Mouse (Mus musculus): ENCODE results near the gene Slc46a1.
A peak's percentile ranks its signal among the peaks of the same experiment; 100 is the strongest.

Slc46a1 gene

GRCm38 (mm10) chr11:78505430-78505829 lies 39.9 kb downstream of the Slc46a1 start:
- no peak for DNase-seq

GRCm38 (mm10) chr11:78509148-78509547 lies 43.7 kb downstream of the Slc46a1 start:
- DNase-seq = peak; percentile 46 to 52

- DNase-seq = peak; percentile 93 to 96
Measured at GRCm38 (mm10) chr11:78512025-78512957, 46.8 kb downstream of the Slc46a1 start, which contains the start of the genes Tmem199 and Poldip2. TSS of gene Tmem199 (minus strand) at chr11:78512172. TSS of gene Poldip2 (plus strand) at chr11:78512193.

- no peak for DNase-seq
Measured at GRCm38 (mm10) chr11:78513106-78513790, 47.8 kb downstream of the Slc46a1 start.

GRCm38 (mm10) chr11:78515549-78516325 lies 50.2 kb downstream of the Slc46a1 start:
- peak in 1 of 2 experiments; percentile 22 for DNase-seq

GRCm38 (mm10) chr11:78518931-78519330 lies 53.4 kb downstream of the Slc46a1 start:
- DNase-seq = no peak
